9 mouse cellular contexts compared by ENCODE assay signal in the genomic region with DNA sequence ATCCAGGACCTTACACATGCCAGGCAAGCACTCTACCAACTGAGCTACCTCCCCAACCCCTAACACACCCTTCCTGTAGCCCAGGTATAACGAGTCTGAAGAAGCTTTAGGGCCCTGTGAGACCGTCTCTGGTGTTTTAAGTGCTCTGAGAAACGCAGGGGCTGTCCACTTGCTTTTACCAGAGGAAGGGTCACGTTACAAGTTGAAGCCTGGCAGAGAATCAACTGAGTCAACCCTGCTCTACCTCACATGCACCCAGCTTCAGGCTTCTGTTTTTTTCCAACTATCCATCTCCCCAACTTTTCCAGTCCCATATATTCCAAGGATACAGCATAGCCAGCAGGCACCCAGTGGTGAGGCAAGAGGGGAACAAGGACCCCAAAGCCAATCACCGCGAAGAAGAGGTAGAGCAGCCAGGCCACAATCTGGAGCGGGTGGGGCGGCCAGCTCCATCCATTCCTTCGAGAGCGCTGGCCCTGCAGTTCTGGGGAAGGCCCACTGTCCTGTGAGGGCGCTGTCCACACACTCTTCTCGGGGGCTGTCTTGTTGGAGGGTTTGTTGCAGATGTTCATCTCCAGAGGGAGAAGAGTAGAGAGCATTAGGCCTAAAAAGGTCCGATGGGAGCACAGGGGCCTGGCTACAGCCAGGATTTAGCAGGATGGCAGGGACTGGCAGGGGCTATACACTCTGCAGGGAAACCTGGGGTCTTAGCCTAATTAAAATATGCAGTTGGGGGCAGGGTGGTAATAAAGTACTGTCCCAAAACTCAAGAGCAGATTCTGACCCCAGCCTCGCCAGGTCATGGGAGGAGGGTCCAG. TPM values are rescaled to one million over a fixed set of nuclear protein-coding genes. Genes with fewer than 3 reads are reported as not detected.
DNase-seq lines count a peak whose midpoint lies in the region; ATAC-seq lines count a peak whose summit lies in the region.
"Had no signal": no experiment of that assay in that cellular context is flagged by ENCODE, and none has a peak within 500 bp of the region (broad histone marks: within the 10 kb centered on the region; RNA-seq: fewer than 3 reads in every experiment).

No protein-coding gene starts in this region.

- no peaks in the 10 kb centered on the region for H3K27me3 ChIP-seq in heart, embryonic 14.5 days (ENCODE audit: control insufficient read depth, insufficient read depth, low read length)
- H3K27me3 ChIP-seq in limb, embryonic 12.5 days, result no peaks in the 10 kb centered on the region
- H3K27me3 ChIP-seq in midbrain, embryonic 15.5 days (replicated peaks), result no peaks in the 10 kb centered on the region

- no peaks in the 10 kb centered on the region for H3K9me3 ChIP-seq in heart, embryonic 14.5 days (ENCODE audit: control insufficient read depth, low read length)
- no peaks in the 10 kb centered on the region for H3K9me3 ChIP-seq in limb, embryonic 12.5 days
- no peaks in the 10 kb centered on the region for H3K9me3 ChIP-seq in midbrain, embryonic 15.5 days

- WGBS in heart, embryonic 14.5 days, result 42% methylated on average over 14 of the region's 14 CpGs
- WGBS in limb, embryonic 12.5 days, result 25% methylated on average over 14 of the region's 14 CpGs
- WGBS in midbrain, embryonic 15.5 days, result 34% methylated on average over 14 of the region's 14 CpGs

- H3K4me1 ChIP-seq in heart, embryonic 14.5 days (ENCODE audit: control insufficient read depth in 2 of 2, insufficient read depth in 2 of 2, low read length in 2 of 2), result peaks cover 8 to 10% of the 10 kb centered on the region in 2 experiments
- peaks cover 26% of the 10 kb centered on the region for H3K4me1 ChIP-seq in limb, embryonic 12.5 days (replicated peaks)
- no peaks in the 10 kb centered on the region; the same call in 1 of the 2 replicates for H3K4me1 ChIP-seq in midbrain, embryonic 15.5 days

- H3K4me2 ChIP-seq in heart, embryonic 14.5 days (ENCODE audit: low read length), result no peak overlapping the region
- no peak overlapping the region for H3K4me2 ChIP-seq in limb, embryonic 12.5 days
- no peak overlapping the region for H3K4me2 ChIP-seq in midbrain, embryonic 15.5 days

- H3K9ac ChIP-seq in heart, embryonic 14.5 days (ENCODE audit: low read length), result no peak overlapping the region
- H3K9ac ChIP-seq in limb, embryonic 12.5 days (replicated peaks), result no peak overlapping the region
- no peak overlapping the region for H3K9ac ChIP-seq in midbrain, embryonic 15.5 days

- no peak overlapping the region for H3K27ac ChIP-seq in heart, embryonic 14.5 days (replicated peaks in 1 of 2; ENCODE audit: control insufficient read depth in 1 of 2, insufficient read depth in 1 of 2, low read depth in 2 of 2, low read length in 2 of 2)
- H3K27ac ChIP-seq in limb, embryonic 12.5 days, result peak overlapping the region; percentile 51; the same call in 1 of the 2 replicates
- H3K27ac ChIP-seq in midbrain, embryonic 15.5 days, result no peak overlapping the region
- H3K27ac ChIP-seq: macrophage had no signal

- peaks cover 16% of the 10 kb centered on the region; the same call in 1 of the 2 replicates for H3K36me3 ChIP-seq in heart, embryonic 14.5 days (ENCODE audit: control insufficient read depth, insufficient read depth, low read length)
- H3K36me3 ChIP-seq in limb, embryonic 12.5 days, result peaks cover 17% of the 10 kb centered on the region
- no peaks in the 10 kb centered on the region; the same call in 1 of the 2 replicates for H3K36me3 ChIP-seq in midbrain, embryonic 15.5 days (replicated peaks)

- ATAC-seq in heart, embryonic 14.5 days (ENCODE audit: insufficient number of reproducible peaks, insufficient read depth, low FRiP score, low read depth), result 0 out of 2 replicates have a peak, but pooled peaks have one; percentile 19
- ATAC-seq in limb, embryonic 12.5 days (ENCODE audit: insufficient number of reproducible peaks, insufficient read depth, low FRiP score, low TSS enrichment, low read depth), result 0 out of 2 replicates have a peak, but pooled peaks have one; percentile 34
- peak; percentile 73; the same call in 1 of the 2 replicates for ATAC-seq in midbrain, embryonic 15.5 days (replicated peaks)

- peak; percentile 50 to 52 for DNase-seq in layer of hippocampus, postnatal 10 days (ENCODE audit: low spot score in 2 of 2)
- DNase-seq in layer of hippocampus, adult 9-10 months (ENCODE audit: low spot score), result no peak
- peak; percentile 42 to 55 for DNase-seq in cerebellum, postnatal 36 days
- DNase-seq in right cerebral cortex, postnatal 36 days (ENCODE audit: low spot score in 2 of 2), result no peak
- DNase-seq in B cell, adult 2 months, result no peak

- H3K4me3 ChIP-seq in heart, embryonic 14.5 days (ENCODE audit: control insufficient read depth in 1 of 2, insufficient read depth in 1 of 2, low read depth in 1 of 2, low read length in 2 of 2), result no peak overlapping the region
- H3K4me3 ChIP-seq in limb, embryonic 12.5 days (replicated peaks), result no peak overlapping the region
- H3K4me3 ChIP-seq in midbrain, embryonic 15.5 days, result no peak overlapping the region

RNA-seq across cellular contexts. Expression of gene Tppp3, which starts 12.1 kb away (rescaled TPM):
- total RNA-seq in layer of hippocampus, postnatal 10 days (2021), result 10 to 100 TPM; 34.5 to 40.0 TPM
- 11.6 and 15.3 TPM in 2 replicates for polyA plus RNA-seq in heart, embryonic 14.5 days (2014; fragmentation: Nextera tagmentation; extraction: Ambion mirVana)
- polyA plus RNA-seq in limb, embryonic 12.5 days (2016; fragmentation: Nextera tagmentation; extraction: Ambion mirVana), result 25.3 and 28.9 TPM in 2 replicates
- polyA plus RNA-seq in midbrain, embryonic 15.5 days (2015; fragmentation: Nextera tagmentation; extraction: Ambion mirVana), result 125 and 127 TPM in 2 replicates

RNA-seq across cellular contexts. Expression of gene Zdhhc1, which starts 13.3 kb away (rescaled TPM):
- total RNA-seq in layer of hippocampus, postnatal 10 days (2021), result 10 to 100 TPM; 17.5 to 20.4 TPM
- 21.8 and 24.5 TPM in 2 replicates for polyA plus RNA-seq in heart, embryonic 14.5 days (2014; fragmentation: Nextera tagmentation; extraction: Ambion mirVana)
- 34.8 and 36.9 TPM in 2 replicates for polyA plus RNA-seq in limb, embryonic 12.5 days (2016; fragmentation: Nextera tagmentation; extraction: Ambion mirVana)
- polyA plus RNA-seq in midbrain, embryonic 15.5 days (2015; fragmentation: Nextera tagmentation; extraction: Ambion mirVana), result 36.5 and 39.9 TPM in 2 replicates

RNA-seq across cellular contexts. Expression of gene Hsd11b2, which starts 35.1 kb away (rescaled TPM):
- under 1 TPM in 1 of 2 experiments, not detected in 1; 0.18 TPM for total RNA-seq in layer of hippocampus, postnatal 10 days (2021)
- polyA plus RNA-seq in heart, embryonic 14.5 days (2014; fragmentation: Nextera tagmentation; extraction: Ambion mirVana), result 0.46 and 0.59 TPM in 2 replicates
- 28.2 and 30.6 TPM in 2 replicates for polyA plus RNA-seq in limb, embryonic 12.5 days (2016; fragmentation: Nextera tagmentation; extraction: Ambion mirVana)
- 4.7 and 4.9 TPM in 2 replicates for polyA plus RNA-seq in midbrain, embryonic 15.5 days (2015; fragmentation: Nextera tagmentation; extraction: Ambion mirVana)
- polyA plus RNA-seq: macrophage had no signal

Comparison
In these comparisons a context has a peak if more than half of its experiments do, and no peak if none do; other contexts are left out.
1. DNase-seq: peak in layer of hippocampus, postnatal 10 days (2 of 2) and cerebellum, postnatal 36 days (2 of 2); none in layer of hippocampus, adult 9-10 months (single experiment), right cerebral cortex, postnatal 36 days (0 of 2) and B cell, adult 2 months (0 of 2).
2. ATAC-seq: peak in every context shown above with its lines; median percentile 73 in midbrain, embryonic 15.5 days; 34 in limb, embryonic 12.5 days; 19 in heart, embryonic 14.5 days.